Mouse (Mus musculus) CH12.LX (cell line): ENCODE measurements at regions not wholly inside any gene's neighbourhood (a gene's known extent, or its start where the extent isn't known, plus 50 kb on each side); places are given as distances from the start of the nearest gene placed in this dataset.

ENCODE experiments used
- DNase-seq: peaks from one replicate; pipeline ENCODE4 v3.0.0-alpha.2; 2013; ENCODE audit errors: extremely low read depth
- H3K27ac ChIP-seq: 2 replicates; pipeline ENCODE4 v1.5.1; 2012; ENCODE audit warnings: low read depth, mild to moderate bottlenecking, control low read depth, moderate library complexity; ENCODE audit not compliant: insufficient read depth
- H3K27me3 ChIP-seq: replicated peaks from 2 replicates; pipeline ENCODE3; 2012; ENCODE audit warnings: inconsistent platforms
- H3K36me3 ChIP-seq, 2 experiments: replicated peaks in 1 of 2; 2 replicates each; pipeline versions ENCODE3 to v1.6.1; 2012; ENCODE audit warnings: inconsistent platforms in 1 of 2, low read length in 1 of 2, mild to moderate bottlenecking in 1 of 2, mixed read lengths in 1 of 2, moderate library complexity in 1 of 2; ENCODE audit not compliant: control insufficient read depth in 1 of 2, insufficient read depth in 1 of 2
- H3K4me1 ChIP-seq, 2 experiments: 2 replicates each; pipeline ENCODE4 v1.6.1; 2012; ENCODE audit warnings: inconsistent platforms in 1 of 2, moderate library complexity in 1 of 2; ENCODE audit not compliant: insufficient read depth in 2 of 2, control insufficient read depth in 1 of 2
- H3K4me2 ChIP-seq: 2 replicates; pipeline ENCODE4 v1.6.1; 2012; ENCODE audit warnings: low read depth, mild to moderate bottlenecking, control low read depth; ENCODE audit not compliant: poor library complexity, insufficient read depth, severe bottlenecking
- H3K4me3 ChIP-seq, 3 experiments: fragments of 150-350 bp in 1 of 3; sonication (generic) in 1 of 3; replicated peaks in 1 of 3; 2 replicates each; pipeline versions ENCODE3 to v1.5.1; 2011 to 2012; ENCODE audit warnings: low read depth in 2 of 3, low read length in 2 of 3, mild to moderate bottlenecking in 2 of 3, moderate library complexity in 2 of 3, control low read depth in 1 of 3, improper control_type of control experiment in 1 of 3, inconsistent platforms in 1 of 3, mixed read lengths in 1 of 3; ENCODE audit not compliant: poor library complexity in 1 of 3
- H3K79me2 ChIP-seq: replicated peaks from 2 replicates; pipeline ENCODE4 v1.6.1; 2012; ENCODE audit warnings: mild to moderate bottlenecking, moderate library complexity; ENCODE audit not compliant: control insufficient read depth, poor library complexity, insufficient read depth, severe bottlenecking; ENCODE audit errors: extremely low read depth
- H3K9ac ChIP-seq: 2 replicates; pipeline ENCODE4 v1.6.1; 2012; ENCODE audit warnings: low read depth, mild to moderate bottlenecking, control low read depth, moderate library complexity; ENCODE audit not compliant: insufficient read depth
- H3K9me3 ChIP-seq: replicated peaks from 2 replicates; pipeline ENCODE3; 2012; ENCODE audit warnings: low read length, inconsistent platforms, mixed read lengths
- BHLHE40 ChIP-seq: IDR thresholded peaks from 2 replicates; pipeline ENCODE4 v1.6.1; 2011; ENCODE audit warnings: mild to moderate bottlenecking, low read depth, low read length, improper control_type of control experiment
- E2F4 ChIP-seq: IDR thresholded peaks from 2 replicates; pipeline ENCODE4 v1.6.1; 2011; ENCODE audit warnings: low read depth, low read length, improper control_type of control experiment; ENCODE audit not compliant: insufficient replicate concordance
- ELF1 ChIP-seq: IDR thresholded peaks from 2 replicates; pipeline ENCODE4 v1.6.1; 2014; ENCODE audit warnings: low read depth, mild to moderate bottlenecking, inconsistent platforms, low read length, improper control_type of control experiment
- ETS1 ChIP-seq: conservative IDR thresholded peaks from 2 replicates; pipeline ENCODE4 v1.6.1; 2012; ENCODE audit warnings: low read depth, mild to moderate bottlenecking, inconsistent platforms, low read length, improper control_type of control experiment, moderate library complexity
- GABPA ChIP-seq: IDR thresholded peaks from 2 replicates; pipeline ENCODE4 v1.6.1; 2012; ENCODE audit warnings: low read depth, low read length, improper control_type of control experiment, inconsistent platforms; ENCODE audit not compliant: insufficient replicate concordance
- JUN ChIP-seq: IDR thresholded peaks from 2 replicates; pipeline ENCODE4 v1.6.1; 2011; ENCODE audit warnings: low read depth, mild to moderate bottlenecking, low read length, improper control_type of control experiment, moderate library complexity; ENCODE audit not compliant: insufficient read depth
- MAFK ChIP-seq: IDR thresholded peaks from 2 replicates; pipeline ENCODE4 v1.6.1; 2011; ENCODE audit warnings: low read length, improper control_type of control experiment; ENCODE audit not compliant: insufficient replicate concordance
- MXI1 ChIP-seq: IDR thresholded peaks from 2 replicates; pipeline ENCODE4 v1.6.1; 2011; ENCODE audit warnings: mild to moderate bottlenecking, low read depth, low read length, improper control_type of control experiment
- MYC ChIP-seq: IDR thresholded peaks from 2 replicates; pipeline ENCODE4 v1.6.1; 2011; ENCODE audit warnings: low read depth, mild to moderate bottlenecking, improper control_type of control experiment, low read length
- NRF1 ChIP-seq: IDR thresholded peaks from 2 replicates; pipeline ENCODE4 v1.6.1; 2014; ENCODE audit warnings: low read depth, mild to moderate bottlenecking, inconsistent platforms, low read length, improper control_type of control experiment, moderate library complexity
- PAX5 ChIP-seq: IDR thresholded peaks from 2 replicates; pipeline ENCODE4 v1.6.1; 2012; ENCODE audit warnings: low read length, inconsistent platforms, mixed read lengths
- POLR2A ChIP-seq: IDR thresholded peaks from 2 replicates; pipeline ENCODE4 v1.6.1; 2011; ENCODE audit warnings: low read depth, mild to moderate bottlenecking, improper control_type of control experiment, low read length
- RCOR1 ChIP-seq: conservative IDR thresholded peaks from 2 replicates; pipeline ENCODE4 v1.6.1; 2012; ENCODE audit warnings: low read depth, mild to moderate bottlenecking, inconsistent platforms, low read length, improper control_type of control experiment
- SIN3A ChIP-seq: IDR thresholded peaks from 2 replicates; pipeline ENCODE4 v1.6.1; 2012; ENCODE audit warnings: low read length, improper control_type of control experiment, inconsistent platforms
- TBP ChIP-seq: conservative IDR thresholded peaks from 2 replicates; pipeline ENCODE4 v1.6.1; 2011; ENCODE audit warnings: low read depth, low read length, improper control_type of control experiment
- TCF12 ChIP-seq: IDR thresholded peaks from 2 replicates; pipeline ENCODE4 v1.6.1; 2014; ENCODE audit warnings: low read depth, mild to moderate bottlenecking, inconsistent platforms, low read length, improper control_type of control experiment
- UBTF ChIP-seq: IDR thresholded peaks from 2 replicates; pipeline ENCODE4 v1.6.1; 2012; ENCODE audit warnings: low read depth, mild to moderate bottlenecking, inconsistent platforms, low read length, improper control_type of control experiment, moderate library complexity
- ZC3H11A ChIP-seq: IDR thresholded peaks from 2 replicates; pipeline ENCODE4 v1.6.1; 2012; ENCODE audit warnings: low read depth, mild to moderate bottlenecking, inconsistent platforms, low read length, improper control_type of control experiment
- ZKSCAN1 ChIP-seq: IDR thresholded peaks from 2 replicates; pipeline ENCODE4 v1.6.1; 2012; ENCODE audit warnings: low read depth, inconsistent platforms, low read length, improper control_type of control experiment, borderline replicate concordance
- dilution Hi-C: fragments of 300-500 bp; cut with MboI; formaldehyde crosslinking; loops from 2 replicates; pipeline ENCODE4 v1.14.3; 2020; ENCODE audit warnings: low sequenced_read_pairs; ENCODE audit not compliant: extremely low pct_unique_long_range_greater_than_20kb, extremely low pct_ligation_motif_present
- in situ Hi-C: fragments of 300-500 bp; cut with MboI; formaldehyde crosslinking; loops from 3 replicates; pipeline ENCODE4 v1.14.3; 2019; ENCODE audit warnings: low sequenced_read_pairs, low pct_ligation_motif_present, low pct_unique_long_range_greater_than_20kb, mixed read lengths

GRCm38 (mm10) chr7:37292554-37292953 lies 480.9 kb downstream of the Zfp536 start:
- DNase-seq, result no peak
- Histone ChIP-seq H3K4me3 (no peak overlapping the region), H3K36me3 (no peaks in the 10 kb centered on the region), H3K9me3 (peaks cover 91% of the 10 kb centered on the region), H3K27ac (no peak overlapping the region), H3K79me2 (no peaks in the 10 kb centered on the region), H3K27me3 (no peaks in the 10 kb centered on the region), H3K9ac (no peak overlapping the region), H3K4me1 (no peaks in the 10 kb centered on the region), H3K4me2 (no peak overlapping the region)
- dilution Hi-C loops (no loop called here), in situ Hi-C loops (no loop called here)
- TF ChIP-seq SIN3A (no peak), RCOR1 (no peak), MAFK (no peak), JUN (no peak), E2F4 (no peak), MXI1 (no peak), TBP (no peak)

- in situ Hi-C loops, result no loop called here
Observed at GRCm38 (mm10) chr7:37298888-37299287, 474.6 kb downstream of the Zfp536 start.

GRCm38 (mm10) chr7:37305463-37305862 lies 468.0 kb downstream of the Zfp536 start:
- Histone ChIP-seq H3K4me2 (no peak overlapping the region), H3K27me3 (no peaks in the 10 kb centered on the region), H3K79me2 (no peaks in the 10 kb centered on the region), H3K36me3 (no peaks in the 10 kb centered on the region), H3K27ac (no peak overlapping the region), H3K9me3 (peaks cover 87% of the 10 kb centered on the region), H3K4me1 (no peaks in the 10 kb centered on the region), H3K4me3 (no peak overlapping the region), H3K9ac (no peak overlapping the region)
- no peak for TF ChIP-seq TCF12
- TF ChIP-seq BHLHE40, result no peak
- no peak for TF ChIP-seq E2F4
- no peak for TF ChIP-seq UBTF
- no peak for TF ChIP-seq ZC3H11A
- TF ChIP-seq TBP, result no peak
- TF ChIP-seq SIN3A, result no peak
- in situ Hi-C loops, result no loop called here
- no peak for DNase-seq
- dilution Hi-C loops, result no loop called here

More at GRCm38 (mm10) chr7:37298888-37299287, 474.6 kb downstream of the Zfp536 start:
- Histone ChIP-seq H3K4me3 (no peak overlapping the region), H3K79me2 (no peaks in the 10 kb centered on the region), H3K4me2 (no peak overlapping the region), H3K4me1 (no peaks in the 10 kb centered on the region), H3K27ac (no peak overlapping the region), H3K36me3 (no peaks in the 10 kb centered on the region), H3K9me3 (peaks cover 90% of the 10 kb centered on the region), H3K9ac (no peak overlapping the region), H3K27me3 (no peaks in the 10 kb centered on the region)
- no peak for TF ChIP-seq PAX5
- TF ChIP-seq RCOR1, result no peak
- TF ChIP-seq GABPA, result no peak
- TF ChIP-seq BHLHE40, result no peak
- TF ChIP-seq ELF1, result no peak
- TF ChIP-seq POLR2A, result no peak
- TF ChIP-seq NRF1, result no peak
- TF ChIP-seq UBTF, result no peak
- no peak for TF ChIP-seq MYC
- no peak for TF ChIP-seq ETS1
- TF ChIP-seq ZKSCAN1, result no peak
- no peak for DNase-seq
- dilution Hi-C loops, result no loop called here
